Mouse (Mus musculus) large intestine, adult 2 months (tissue): ENCODE measurements around the gene Thbs2. TPM values are rescaled to one million over a fixed set of nuclear protein-coding genes. Genes with fewer than 3 reads are reported as not detected.

Source experiments
- DNase-seq: peaks from one replicate; pipeline ENCODE4 v3.0.0-alpha.2; 2012; ENCODE audit warnings: low read depth, low spot score
- WGBS: fragments of 180-500 bp; shearing (Covaris S2); methylation state at CpG from one replicate; pipeline ENCODE4 v1.1.7; 2018; 5-methylcytosine and 5-hydroxymethylcytosine counted together
- polyA plus RNA-seq: library from polyadenylated mRNA; depleted of rRNA; stranded (reverse); fragments of >200 nt; gene quantifications from 2 replicates; pipeline ENCODE4 v1.2.3, GENCODE M21; 2012

Thbs2 gene
- polyA plus RNA-seq, 1 experiment: 5.5 TPM

GRCm38 (mm10) chr17:14700204-14700603 lies 6.2 kb upstream of the Thbs2 start:
- DNase-seq: no peak
- 73% methylated on average over 5 of the region's 5 CpGs for WGBS

GRCm38 (mm10) chr17:14698188-14698587 lies 4.2 kb upstream of the Thbs2 start:
- WGBS: 66% methylated on average over 6 of the region's 6 CpGs
- no peak for DNase-seq

- WGBS: 64% methylated on average over 6 of the region's 6 CpGs
- DNase-seq: no peak
Measured at GRCm38 (mm10) chr17:14697096-14697495, 3.1 kb upstream of the Thbs2 start.

- DNase-seq: no peak
- WGBS: 91% methylated on average over 6 of the region's 6 CpGs
Measured at GRCm38 (mm10) chr17:14696281-14696795, 2.3 kb upstream of the Thbs2 start.

GRCm38 (mm10) chr17:14693048-14693993 lies 714 bp downstream of the Thbs2 start:
- no peak for DNase-seq
- WGBS: 24% methylated on average over 9 of the region's 9 CpGs

GRCm38 (mm10) chr17:14691901-14692300 lies 2.1 kb downstream of the Thbs2 start:
- 54% methylated on average over 6 of the region's 6 CpGs for WGBS
- no peak for DNase-seq

- no peak for DNase-seq
Measured at GRCm38 (mm10) chr17:14691197-14691596, 2.8 kb downstream of the Thbs2 start.

GRCm38 (mm10) chr17:14682836-14683235 lies 11.2 kb downstream of the Thbs2 start:
- 78% methylated on average over 7 of the region's 7 CpGs for WGBS
- no peak for DNase-seq

More at GRCm38 (mm10) chr17:14691197-14691596, 2.8 kb downstream of the Thbs2 start:
- WGBS: 43% methylated on average over 4 of the region's 4 CpGs

GRCm38 (mm10) chr17:14681047-14681446 lies 13.0 kb downstream of the Thbs2 start:
- 89% methylated on average over 12 of the region's 12 CpGs for WGBS

GRCm38 (mm10) chr17:14677198-14677597 lies 16.8 kb downstream of the Thbs2 start:
- 72% methylated on average over 8 of the region's 8 CpGs for WGBS

More at GRCm38 (mm10) chr17:14681047-14681446, 13.0 kb downstream of the Thbs2 start:
- DNase-seq: no peak

GRCm38 (mm10) chr17:14675517-14675916 lies 18.5 kb downstream of the Thbs2 start:
- no peak for DNase-seq
- WGBS: 66% methylated on average over 2 of the region's 2 CpGs

More at GRCm38 (mm10) chr17:14677198-14677597, 16.8 kb downstream of the Thbs2 start:
- no peak for DNase-seq

- no peak for DNase-seq
- WGBS: 48% methylated on average over 5 of the region's 5 CpGs
Measured at GRCm38 (mm10) chr17:14672402-14672801, 21.6 kb downstream of the Thbs2 start.

GRCm38 (mm10) chr17:14667225-14667624 lies 26.8 kb downstream of the Thbs2 start:
- DNase-seq: no peak
- 68% methylated on average over 4 of the region's 4 CpGs for WGBS

- DNase-seq: no peak
- 69% methylated on average over 2 of the region's 2 CpGs for WGBS
Measured at GRCm38 (mm10) chr17:14666451-14666850, 27.6 kb downstream of the Thbs2 start.

GRCm38 (mm10) chr17:14663366-14663765 lies 30.7 kb downstream of the Thbs2 start:
- WGBS: 71% methylated on average over 5 of the region's 5 CpGs

GRCm38 (mm10) chr17:14662409-14662808 lies 31.6 kb downstream of the Thbs2 start:
- WGBS: 71% methylated on average over 6 of the region's 6 CpGs
- DNase-seq: no peak

More at GRCm38 (mm10) chr17:14663366-14663765, 30.7 kb downstream of the Thbs2 start:
- DNase-seq: no peak

- 59% methylated on average over 4 of the region's 4 CpGs for WGBS
- DNase-seq: no peak
Measured at GRCm38 (mm10) chr17:14659746-14660145, 34.3 kb downstream of the Thbs2 start.

- 73% methylated on average over 2 of the region's 2 CpGs for WGBS
- DNase-seq: no peak
Measured at GRCm38 (mm10) chr17:14658123-14658522, 35.9 kb downstream of the Thbs2 start.

GRCm38 (mm10) chr17:14657123-14657522 lies 36.9 kb downstream of the Thbs2 start:
- no peak for DNase-seq

- DNase-seq: no peak
Measured at GRCm38 (mm10) chr17:14654981-14655380, 39.1 kb downstream of the Thbs2 start.

GRCm38 (mm10) chr17:14652013-14652412 lies 42.0 kb downstream of the Thbs2 start:
- 65% methylated on average over 7 of the region's 7 CpGs for WGBS
- no peak for DNase-seq

More at GRCm38 (mm10) chr17:14654981-14655380, 39.1 kb downstream of the Thbs2 start:
- 56% methylated on average over 3 of the region's 3 CpGs for WGBS
